Mouse (Mus musculus): Measurements from ENCODE around the gene Msi2.

DNA sequence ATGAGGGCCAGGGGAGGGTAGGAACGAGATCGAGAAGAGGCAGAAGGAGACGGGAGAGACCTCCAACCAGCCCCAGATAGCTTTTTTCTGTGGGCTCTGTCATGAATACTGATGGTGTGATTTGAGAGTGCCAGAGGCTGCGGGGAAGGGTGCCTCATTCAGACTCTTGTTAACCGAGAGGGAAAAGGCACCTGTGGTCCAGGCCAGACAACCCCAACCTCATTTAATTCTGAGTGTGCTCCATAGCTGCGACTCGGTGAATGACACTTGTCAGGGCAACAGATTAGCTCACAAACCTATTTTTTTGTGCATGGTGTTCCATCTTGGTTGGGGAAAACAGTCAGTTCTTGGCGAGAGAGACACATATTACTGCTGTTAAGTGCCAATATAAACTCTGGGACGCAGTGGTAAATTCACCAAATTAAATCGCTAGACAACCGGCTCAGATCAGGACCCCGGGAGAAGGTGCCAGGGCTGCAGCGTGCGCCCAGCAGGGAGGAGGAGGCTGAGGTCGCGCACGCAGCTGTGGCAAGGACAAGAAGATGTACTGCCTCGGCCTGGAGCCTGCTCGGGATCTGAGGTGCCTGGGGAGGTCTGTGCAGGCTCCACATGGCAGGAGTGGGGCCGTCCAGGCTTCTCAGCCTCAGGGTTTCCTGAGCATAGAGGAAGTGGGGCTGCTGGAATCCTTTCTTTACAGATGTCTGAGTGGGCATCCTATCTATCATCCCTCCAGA is 294.1 kb downstream of the Msi2 start:
- no peak for TF ChIP-seq POLR2A (IDR thresholded peaks at IDR 0.05; ENCODE audit: extremely low read depth, insufficient read depth, low read length)
- no peak for TF ChIP-seq CTCF (IDR thresholded peaks at IDR 0.05; ENCODE audit: low read depth, low read length)
